Mouse (Mus musculus) intestine, embryonic 16.5 days (tissue): ENCODE results near the gene Olfr390. TPM values are rescaled to one million over a fixed set of nuclear protein-coding genes. Genes with fewer than 3 reads are reported as not detected.

Source experiments
- ATAC-seq: fragments of 200-750 bp; cut with Nextera tagmentation; 2 replicates; pipeline ENCODE4 v1.8.0; 2017; ENCODE audit warnings: moderate TSS enrichment, moderate library complexity
- H3K27ac ChIP-seq: fragments of 300-500 bp; sonication (generic); 2 replicates; pipeline ENCODE4 v1.5.1; 2014; ENCODE audit warnings: mild to moderate bottlenecking, low read length
- H3K27me3 ChIP-seq: fragments of 300-500 bp; sonication (generic); replicated peaks from 2 replicates; pipeline ENCODE4 v1.6.1; 2014; ENCODE audit warnings: low read length, control low read depth, mixed read lengths; ENCODE audit not compliant: control insufficient read depth, insufficient read depth
- H3K36me3 ChIP-seq: fragments of 300-500 bp; sonication (generic); 2 replicates; pipeline ENCODE4 v1.6.1; 2014; ENCODE audit warnings: low read length, control low read depth; ENCODE audit not compliant: control insufficient read depth, insufficient read depth
- H3K4me1 ChIP-seq: fragments of 300-500 bp; sonication (generic); 2 replicates; pipeline ENCODE4 v1.6.1; 2014; ENCODE audit warnings: low read length, control low read depth, mixed read lengths; ENCODE audit not compliant: control insufficient read depth, insufficient read depth
- H3K4me2 ChIP-seq: fragments of 300-500 bp; sonication (generic); 2 replicates; pipeline ENCODE4 v1.6.1; 2014; ENCODE audit warnings: low read depth, low read length, control low read depth
- H3K4me3 ChIP-seq: fragments of 300-500 bp; sonication (generic); 2 replicates; pipeline ENCODE4 v1.5.1; 2014; ENCODE audit warnings: mild to moderate bottlenecking, low read length
- H3K9ac ChIP-seq: fragments of 300-500 bp; sonication (generic); 2 replicates; pipeline ENCODE4 v1.6.1; 2014; ENCODE audit warnings: low read depth, low read length
- H3K9me3 ChIP-seq: fragments of 300-500 bp; sonication (generic); 2 replicates; pipeline ENCODE4 v1.6.1; 2016; ENCODE audit warnings: low read length, control low read depth; ENCODE audit not compliant: control insufficient read depth
- WGBS: fragments of 180-500 bp; shearing (Covaris S2); extraction: QIAGEN DNeasy Blood & Tissue Kit; methylation state at CpG from one replicate; pipeline ENCODE4 v1.1.7; 2014; 5-methylcytosine and 5-hydroxymethylcytosine counted together
- polyA plus RNA-seq: library from polyadenylated mRNA; unstranded; fragments of >200 nt; fragmentation: Nextera tagmentation; extraction: Ambion mirVana; gene quantifications from 2 replicates; pipeline ENCODE4 v1.2.1, GENCODE M21; 2015

Gene Olfr390
- polyA plus RNA-seq, result not detected in 2 replicates

- H3K9me3 ChIP-seq, result no peaks in the 10 kb centered on the region
- H3K4me3 ChIP-seq, result no peak within 1 kb of the TSS
- WGBS, result 81% methylated on average over 1 of the region's 1 CpGs
- no peak within 1 kb of the TSS for H3K9ac ChIP-seq
- no peaks in the 10 kb centered on the region for H3K27me3 ChIP-seq
- no peaks in the 10 kb centered on the region for H3K4me1 ChIP-seq
- no peak within 1 kb of the TSS for H3K4me2 ChIP-seq
- H3K36me3 ChIP-seq, result no peaks in the 10 kb centered on the region
- H3K27ac ChIP-seq, result no peak within 1 kb of the TSS
- ATAC-seq, result no peak
Measured at GRCm38 (mm10) chr11:73782664-73783063, at the start of gene Olfr390. Gene Olfr390 (plus strand): TSS chr11:73782964.

- Histone ChIP-seq H3K4me3 (no peak overlapping the region), H3K9ac (no peak overlapping the region), H3K4me1 (no peaks in the 10 kb centered on the region), H3K9me3 (no peaks in the 10 kb centered on the region), H3K27ac (no peak overlapping the region), H3K27me3 (no peaks in the 10 kb centered on the region), H3K4me2 (no peak overlapping the region), H3K36me3 (no peaks in the 10 kb centered on the region)
- ATAC-seq, result no peak
Measured at GRCm38 (mm10) chr11:73759115-73759514, 23.6 kb upstream of the Olfr390 start.

GRCm38 (mm10) chr11:73780613-73781012 is 2.2 kb upstream of the Olfr390 start, which contains the start of gene Olfr389:
Gene Olfr389 (minus strand): TSS chr11:73780713.
- 83% methylated on average over 1 of the region's 1 CpGs for WGBS
- H3K27ac ChIP-seq, result no peak within 1 kb of the TSS
- H3K4me1 ChIP-seq, result no peaks in the 10 kb centered on the region
- no peak within 1 kb of the TSS for H3K4me3 ChIP-seq
- no peaks in the 10 kb centered on the region for H3K27me3 ChIP-seq
- no peak within 1 kb of the TSS for H3K9ac ChIP-seq
- H3K4me2 ChIP-seq, result no peak within 1 kb of the TSS
- H3K36me3 ChIP-seq, result no peaks in the 10 kb centered on the region
- no peaks in the 10 kb centered on the region for H3K9me3 ChIP-seq
- no peak for ATAC-seq

GRCm38 (mm10) chr11:73802952-73803351 is 20.2 kb downstream of the Olfr390 start, which contains the start of gene Olfr391-ps:
Gene Olfr391-ps (minus strand): TSS chr11:73803052.
- H3K27ac ChIP-seq, result no peak within 1 kb of the TSS
- no peaks in the 10 kb centered on the region for H3K9me3 ChIP-seq
- 23% methylated on average over 1 of the region's 1 CpGs for WGBS
- no peaks in the 10 kb centered on the region for H3K27me3 ChIP-seq
- no peak within 1 kb of the TSS for H3K4me3 ChIP-seq
- H3K4me2 ChIP-seq, result no peak within 1 kb of the TSS
- H3K9ac ChIP-seq, result no peak within 1 kb of the TSS
- no peak for ATAC-seq
- no peaks in the 10 kb centered on the region for H3K36me3 ChIP-seq
- no peaks in the 10 kb centered on the region for H3K4me1 ChIP-seq

GRCm38 (mm10) chr11:73816949-73817348 is 34.2 kb downstream of the Olfr390 start, which contains the start of gene Olfr392:
Gene Olfr392 (minus strand): TSS chr11:73817049.
- no peak within 1 kb of the TSS for H3K4me3 ChIP-seq
- no peak within 1 kb of the TSS for H3K4me2 ChIP-seq
- WGBS, result 91% methylated on average over 1 of the region's 1 CpGs
- H3K4me1 ChIP-seq, result no peaks in the 10 kb centered on the region
- no peaks in the 10 kb centered on the region for H3K36me3 ChIP-seq
- no peak for ATAC-seq
- H3K9ac ChIP-seq, result no peak within 1 kb of the TSS
- no peak within 1 kb of the TSS for H3K27ac ChIP-seq
- no peaks in the 10 kb centered on the region for H3K27me3 ChIP-seq
- no peaks in the 10 kb centered on the region for H3K9me3 ChIP-seq

Other genes starting within 250 kb of the Olfr390 start
- not detected in 2 replicates for gene Olfr385, start 190.0 kb upstream of the Olfr390 start, polyA plus RNA-seq
- not detected in 2 replicates for gene Olfr384, start 184.4 kb upstream of the Olfr390 start, polyA plus RNA-seq
- not detected in 2 replicates for gene Zfp735, start 94.2 kb upstream of the Olfr390 start, polyA plus RNA-seq
- not detected in 2 replicates for gene Olfr389, start 2.3 kb upstream of the Olfr390 start, polyA plus RNA-seq
- gene Olfr391-ps, start 20.1 kb downstream of the Olfr390 start, polyA plus RNA-seq, result not detected in 2 replicates
- not detected in 2 replicates for gene Olfr392, start 34.1 kb downstream of the Olfr390 start, polyA plus RNA-seq
- not detected in 2 replicates for gene Olfr393, start 68.5 kb downstream of the Olfr390 start, polyA plus RNA-seq
- gene Olfr394, start 107.8 kb downstream of the Olfr390 start, polyA plus RNA-seq, result not detected in 2 replicates
- gene Olfr395, start 126.3 kb downstream of the Olfr390 start, polyA plus RNA-seq, result not detected in 2 replicates
- gene Olfr23, start 153.7 kb downstream of the Olfr390 start, polyA plus RNA-seq, result not detected in 2 replicates
- gene Olfr397, start 177.9 kb downstream of the Olfr390 start, polyA plus RNA-seq, result not detected in 2 replicates
- not detected in 2 replicates for gene Olfr398, start 207.4 kb downstream of the Olfr390 start, polyA plus RNA-seq